Mouse (Mus musculus) A20 (cell line): ENCODE data around the gene Napa.
A peak's percentile ranks its signal among the peaks of the same experiment; 100 is the strongest.

Experiments
- DNase-seq: peaks from one replicate; pipeline ENCODE4 v3.0.0-alpha.2; 2011; ENCODE audit warnings: low read depth, low spot score

Gene Napa

GRCm38 (mm10) chr7:16098021-16099017 lies at the start of gene Napa:
Gene Napa (plus strand): TSS chr7:16098458.
- DNase-seq: peak; percentile 100

- DNase-seq: peak; percentile 62
These were observed 49.3 kb upstream of the Napa start for GRCm38 (mm10) chr7:16048675-16049575.

- DNase-seq: peak; percentile 90
These were observed 48.7 kb upstream of the Napa start for GRCm38 (mm10) chr7:16049576-16049915.

GRCm38 (mm10) chr7:16050600-16050999 lies 47.7 kb upstream of the Napa start:
- DNase-seq: peak; percentile 42

GRCm38 (mm10) chr7:16051883-16052595 lies 46.2 kb upstream of the Napa start:
- peak; percentile 94 for DNase-seq

- DNase-seq: peak; percentile 99
These were observed 45.6 kb upstream of the Napa start for GRCm38 (mm10) chr7:16052684-16053083.

- DNase-seq: no peak
These were observed 45.2 kb upstream of the Napa start for GRCm38 (mm10) chr7:16053105-16053504.

- peak; percentile 83 for DNase-seq
These were observed 43.3 kb upstream of the Napa start for GRCm38 (mm10) chr7:16054966-16055365.

GRCm38 (mm10) chr7:16055665-16056064 lies 42.6 kb upstream of the Napa start:
- DNase-seq: peak; percentile 94

- peak; percentile 91 for DNase-seq
These were observed 41.7 kb upstream of the Napa start for GRCm38 (mm10) chr7:16056459-16057135.

GRCm38 (mm10) chr7:16057136-16057534 lies 41.1 kb upstream of the Napa start:
- peak; percentile 77 for DNase-seq

- no peak for DNase-seq
These were observed 36.8 kb upstream of the Napa start, which contains the start of gene Zfp541 for GRCm38 (mm10) chr7:16061219-16062098. Gene Zfp541 (plus strand): TSS chr7:16061814.

- no peak for DNase-seq
These were observed 36.2 kb upstream of the Napa start for GRCm38 (mm10) chr7:16062099-16062420.

- DNase-seq: peak; percentile 55
These were observed 34.8 kb upstream of the Napa start for GRCm38 (mm10) chr7:16063490-16063889.

- DNase-seq: no peak
These were observed 27.4 kb upstream of the Napa start for GRCm38 (mm10) chr7:16070846-16071245.

- no peak for DNase-seq
These were observed 26.4 kb upstream of the Napa start for GRCm38 (mm10) chr7:16071906-16072305.

GRCm38 (mm10) chr7:16079947-16080346 lies 18.3 kb upstream of the Napa start:
- no peak for DNase-seq

GRCm38 (mm10) chr7:16080581-16080980 lies 17.7 kb upstream of the Napa start:
- DNase-seq: no peak

- DNase-seq: no peak
These were observed 14.9 kb upstream of the Napa start for GRCm38 (mm10) chr7:16083361-16083760.

- no peak for DNase-seq
These were observed 10.7 kb upstream of the Napa start for GRCm38 (mm10) chr7:16087587-16087986.
